ENCODE assay signal across 22 mouse cellular contexts in the genomic region with DNA sequence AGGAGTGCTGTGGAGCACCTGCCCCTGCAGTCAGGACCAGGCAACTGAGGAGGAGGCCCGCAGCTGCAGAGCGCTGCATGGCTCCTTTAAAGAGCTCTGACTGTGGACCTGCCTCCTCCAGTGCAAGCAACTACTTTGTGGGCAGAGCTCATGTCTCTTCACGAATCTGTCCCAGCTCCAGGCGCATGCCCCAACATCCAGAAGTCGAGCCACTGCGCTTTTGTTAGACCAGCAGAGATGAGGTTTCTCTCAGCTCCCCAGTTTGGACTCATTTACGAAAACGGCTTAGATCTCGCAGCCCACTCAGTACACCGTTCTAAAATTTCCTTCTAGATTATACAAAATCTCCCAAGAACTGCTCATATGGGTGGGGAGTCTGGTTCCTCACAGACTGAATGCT.
A peak's percentile ranks its signal among the peaks of the same experiment; 100 is the strongest.
DNase-seq lines count a peak whose midpoint lies in the region; ATAC-seq and TF ChIP-seq lines count a peak whose summit lies in the region.
"Had no signal": no experiment of that assay in that cellular context is flagged by ENCODE, and none has a peak within 500 bp of the region (broad histone marks: within the 10 kb centered on the region; RNA-seq: fewer than 3 reads in every experiment).

No protein-coding gene starts in this region.

- no peak overlapping the region for H3K4me3 ChIP-seq in forebrain, embryonic 11.5 days (ENCODE audit: low read depth, low read length)
- H3K4me3 ChIP-seq in forebrain, embryonic 14.5 days (ENCODE audit: low read depth, low read length), result no peak overlapping the region
- H3K4me3 ChIP-seq in midbrain, postnatal 0 days (ENCODE audit: low read depth, low read length), result no peak overlapping the region
- H3K4me3 ChIP-seq: forebrain, embryonic 10.5 days; heart, embryonic 15.5 days; hindbrain, embryonic 13.5 days; liver, embryonic 13.5 days; midbrain, embryonic 15.5 days; myocyte had no signal

- H3K9ac ChIP-seq in forebrain, embryonic 11.5 days (ENCODE audit: low read length), result no peak overlapping the region
- no peak overlapping the region for H3K9ac ChIP-seq in forebrain, embryonic 14.5 days (ENCODE audit: low read length)
- H3K9ac ChIP-seq in midbrain, postnatal 0 days (replicated peaks; ENCODE audit: low read length, poor library complexity, severe bottlenecking), result no peak overlapping the region
- H3K9ac ChIP-seq: heart, embryonic 15.5 days; hindbrain, embryonic 13.5 days; liver, embryonic 13.5 days; lung, embryonic 14.5 days; midbrain, embryonic 15.5 days had no signal

- intact Hi-C loops in left cerebral cortex, postnatal 14 days (cut with DNase I), result no loop called here

- no peaks in the 10 kb centered on the region for H3K9me3 ChIP-seq in forebrain, embryonic 11.5 days (ENCODE audit: control insufficient read depth, low read length)
- no peaks in the 10 kb centered on the region for H3K9me3 ChIP-seq in forebrain, embryonic 14.5 days (replicated peaks; ENCODE audit: control insufficient read depth, low read length)
- H3K9me3 ChIP-seq in midbrain, postnatal 0 days (ENCODE audit: low read length), result no peaks in the 10 kb centered on the region
- H3K9me3 ChIP-seq: forebrain, embryonic 10.5 days; heart, embryonic 15.5 days; hindbrain, embryonic 13.5 days; liver, embryonic 13.5 days; midbrain, embryonic 15.5 days had no signal

- H3K36me3 ChIP-seq in forebrain, embryonic 11.5 days (ENCODE audit: control insufficient read depth, insufficient read depth, low read length), result no peaks in the 10 kb centered on the region
- H3K36me3 ChIP-seq in forebrain, embryonic 14.5 days (ENCODE audit: control insufficient read depth, insufficient read depth, low read length), result no peaks in the 10 kb centered on the region
- H3K36me3 ChIP-seq in midbrain, postnatal 0 days (ENCODE audit: insufficient read depth, low read length), result no peaks in the 10 kb centered on the region
- H3K36me3 ChIP-seq: forebrain, embryonic 10.5 days; heart, embryonic 15.5 days; hindbrain, embryonic 13.5 days; liver, embryonic 13.5 days; midbrain, embryonic 15.5 days had no signal

- TF ChIP-seq CTCF in midbrain, postnatal 0 days (IDR thresholded peaks at IDR 0.05), result no peak

- 74% methylated on average over 10 of the region's 10 CpGs for WGBS in forebrain, embryonic 11.5 days
- 72% methylated on average over 10 of the region's 10 CpGs for WGBS in forebrain, embryonic 14.5 days
- WGBS in midbrain, postnatal 0 days, result 72% methylated on average over 10 of the region's 10 CpGs

- ATAC-seq in forebrain, embryonic 11.5 days (replicated peaks; ENCODE audit: low FRiP score), result no peak
- ATAC-seq in forebrain, embryonic 14.5 days, result no peak
- ATAC-seq in midbrain, postnatal 0 days (ENCODE audit: low FRiP score), result no peak
- ATAC-seq: midbrain, embryonic 15.5 days had no signal

- DNase-seq in forebrain, embryonic 11.5 days (ENCODE audit: low spot score), result peak; percentile 29
- DNase-seq in forebrain, embryonic 14.5 days (ENCODE audit: low spot score), result no peak
- peak; percentile 79 for DNase-seq in brain, adult 2 months (ENCODE audit: low read depth, low spot score)
- peak; percentile 43 to 62 for DNase-seq in left cerebral cortex, postnatal 14 days (ENCODE audit: low spot score in 2 of 2)
- DNase-seq in right cerebral cortex, postnatal 25 days, result peak; percentile 33
- DNase-seq in midbrain, postnatal 0 days (ENCODE audit: low spot score), result no peak
- DNase-seq in gastrocnemius, postnatal 10 days, result no peak
- DNase-seq: adrenal gland, postnatal 14 days; cerebellum, adult 9-11 months; gastrocnemius, postnatal 25 days; heart, postnatal 36 days; kidney, adult 11 months; kidney, postnatal 4 days; liver, embryonic 13.5 days; lung, embryonic 14.5 days; lung, postnatal 36 days; thymus, postnatal 25 days had no signal

- no peak overlapping the region for H3K4me2 ChIP-seq in forebrain, embryonic 11.5 days (ENCODE audit: low read depth, low read length, severe bottlenecking)
- H3K4me2 ChIP-seq in forebrain, embryonic 14.5 days (ENCODE audit: low read length), result no peak overlapping the region
- no peak overlapping the region for H3K4me2 ChIP-seq in midbrain, postnatal 0 days (ENCODE audit: low read depth, low read length, poor library complexity, severe bottlenecking)
- H3K4me2 ChIP-seq: heart, embryonic 15.5 days; hindbrain, embryonic 13.5 days; liver, embryonic 13.5 days; lung, embryonic 14.5 days; midbrain, embryonic 15.5 days had no signal

- H3K27ac ChIP-seq in forebrain, embryonic 11.5 days (ENCODE audit: low read depth, low read length), result no peak overlapping the region
- no peak overlapping the region for H3K27ac ChIP-seq in forebrain, embryonic 14.5 days (ENCODE audit: low read depth, low read length)
- H3K27ac ChIP-seq in midbrain, postnatal 0 days (ENCODE audit: low read depth, low read length), result no peak overlapping the region
- H3K27ac ChIP-seq: forebrain, embryonic 10.5 days; heart, embryonic 15.5 days; hindbrain, embryonic 13.5 days; liver, embryonic 13.5 days; midbrain, embryonic 15.5 days had no signal

- H3K4me1 ChIP-seq in forebrain, embryonic 11.5 days (replicated peaks; ENCODE audit: control insufficient read depth, insufficient read depth, low read length), result no peaks in the 10 kb centered on the region
- H3K4me1 ChIP-seq in forebrain, embryonic 14.5 days (ENCODE audit: control insufficient read depth, insufficient read depth, low read length), result no peaks in the 10 kb centered on the region
- H3K4me1 ChIP-seq in midbrain, postnatal 0 days (ENCODE audit: insufficient read depth, low read length), result no peaks in the 10 kb centered on the region
- H3K4me1 ChIP-seq: forebrain, embryonic 10.5 days; hindbrain, embryonic 13.5 days; liver, embryonic 13.5 days; midbrain, embryonic 15.5 days had no signal

- no peaks in the 10 kb centered on the region for H3K27me3 ChIP-seq in forebrain, embryonic 11.5 days (ENCODE audit: control insufficient read depth, insufficient read depth, low read length)
- no peaks in the 10 kb centered on the region for H3K27me3 ChIP-seq in forebrain, embryonic 14.5 days (replicated peaks; ENCODE audit: control insufficient read depth, insufficient read depth, low read length)
- no peaks in the 10 kb centered on the region for H3K27me3 ChIP-seq in midbrain, postnatal 0 days (ENCODE audit: insufficient read depth, low read length)
- H3K27me3 ChIP-seq: heart, embryonic 15.5 days; hindbrain, embryonic 13.5 days; liver, embryonic 13.5 days; midbrain, embryonic 15.5 days had no signal

Comparison
In these comparisons a context has a peak if more than half of its experiments do, and no peak if none do; other contexts are left out.
1. DNase-seq: peak in forebrain, embryonic 11.5 days (single experiment), brain, adult 2 months (single experiment), left cerebral cortex, postnatal 14 days (2 of 2) and right cerebral cortex, postnatal 25 days (single experiment); none in forebrain, embryonic 14.5 days (single experiment), midbrain, postnatal 0 days (single experiment) and gastrocnemius, postnatal 10 days (single experiment).